Mouse (Mus musculus) CH12.LX (cell line): ENCODE data around the gene Htra1.

Experiments used
- CHD2 ChIP-seq: IDR thresholded peaks from 2 replicates; pipeline ENCODE4 v1.6.1; 2011; ENCODE audit warnings: low read length, improper control_type of control experiment
- CTCF ChIP-seq, 2 experiments: IDR thresholded peaks in 1 of 2; conservative IDR thresholded peaks in 1 of 2; 2 replicates each; pipeline ENCODE4 v1.5.1; 2011 to 2012; ENCODE audit warnings: low read depth in 2 of 2, low read length in 2 of 2, improper control_type of control experiment in 1 of 2, inconsistent platforms in 1 of 2, mild to moderate bottlenecking in 1 of 2, moderate library complexity in 1 of 2
- E2F4 ChIP-seq: IDR thresholded peaks from 2 replicates; pipeline ENCODE4 v1.6.1; 2011; ENCODE audit warnings: low read depth, low read length, improper control_type of control experiment; ENCODE audit not compliant: insufficient replicate concordance
- ELF1 ChIP-seq: IDR thresholded peaks from 2 replicates; pipeline ENCODE4 v1.6.1; 2014; ENCODE audit warnings: low read depth, mild to moderate bottlenecking, inconsistent platforms, low read length, improper control_type of control experiment
- EP300 ChIP-seq: IDR thresholded peaks from 2 replicates; pipeline ENCODE4 v1.6.1; 2011; ENCODE audit warnings: low read length, improper control_type of control experiment
- HCFC1 ChIP-seq: IDR thresholded peaks from 2 replicates; pipeline ENCODE4 v1.6.1; 2012; ENCODE audit warnings: low read depth, mild to moderate bottlenecking, inconsistent platforms, low read length, improper control_type of control experiment
- MAFK ChIP-seq: IDR thresholded peaks from 2 replicates; pipeline ENCODE4 v1.6.1; 2011; ENCODE audit warnings: low read length, improper control_type of control experiment; ENCODE audit not compliant: insufficient replicate concordance
- PAX5 ChIP-seq: IDR thresholded peaks from 2 replicates; pipeline ENCODE4 v1.6.1; 2012; ENCODE audit warnings: low read length, inconsistent platforms, mixed read lengths
- RAD21 ChIP-seq: IDR thresholded peaks from 2 replicates; pipeline ENCODE4 v1.6.1; 2011; ENCODE audit warnings: low read depth, mild to moderate bottlenecking, low read length, improper control_type of control experiment, moderate library complexity
- TCF12 ChIP-seq: IDR thresholded peaks from 2 replicates; pipeline ENCODE4 v1.6.1; 2014; ENCODE audit warnings: low read depth, mild to moderate bottlenecking, inconsistent platforms, low read length, improper control_type of control experiment

- TF ChIP-seq TCF12 (no peak), CTCF (conservative IDR thresholded peaks at IDR 0.05 in 1 of 2, IDR thresholded peaks at IDR 0.05 in 1 of 2; ENCODE audit: low read depth in 2 of 2, low read length in 2 of 2) (no peak), RAD21 (no peak), E2F4 (no peak), ELF1 (no peak), PAX5 (no peak), MAFK (no peak), HCFC1 (no peak), EP300 (no peak), CHD2 (no peak)
Measured at GRCm38 (mm10) chr7:130961429-130961828, 25.5 kb downstream of the Htra1 start.
